Mouse (Mus musculus) liver, adult (tissue): Measurements from ENCODE around the gene Gm20388.

ENCODE experiments used
- GATA4 ChIP-seq: IDR thresholded peaks from 2 replicates; pipeline ENCODE4 v1.6.1; 2014; ENCODE audit warnings: mild to moderate bottlenecking, low read length; ENCODE audit not compliant: insufficient replicate concordance

Gm20388 gene

DNA sequence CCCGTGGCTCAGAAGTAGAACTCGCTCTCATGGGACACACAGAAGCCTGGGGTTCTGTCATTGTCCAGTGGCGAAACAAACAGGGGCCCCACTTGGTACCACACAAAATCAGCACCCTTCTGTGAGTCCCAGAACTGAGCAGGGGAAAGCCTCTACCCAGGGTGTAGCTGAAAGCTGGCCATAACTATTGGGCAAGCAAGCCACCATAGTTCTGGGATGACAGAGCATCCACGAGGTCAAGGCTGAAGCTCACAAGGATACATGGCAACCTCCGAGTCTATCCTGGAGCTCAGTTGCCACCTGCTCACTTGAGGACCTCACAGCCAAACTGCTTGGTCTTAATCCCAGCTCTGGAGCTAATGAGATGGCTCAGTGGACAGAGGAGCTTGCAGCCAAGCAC lies 270.6 kb downstream of the Gm20388 start:
- no peak for TF ChIP-seq GATA4

DNA sequence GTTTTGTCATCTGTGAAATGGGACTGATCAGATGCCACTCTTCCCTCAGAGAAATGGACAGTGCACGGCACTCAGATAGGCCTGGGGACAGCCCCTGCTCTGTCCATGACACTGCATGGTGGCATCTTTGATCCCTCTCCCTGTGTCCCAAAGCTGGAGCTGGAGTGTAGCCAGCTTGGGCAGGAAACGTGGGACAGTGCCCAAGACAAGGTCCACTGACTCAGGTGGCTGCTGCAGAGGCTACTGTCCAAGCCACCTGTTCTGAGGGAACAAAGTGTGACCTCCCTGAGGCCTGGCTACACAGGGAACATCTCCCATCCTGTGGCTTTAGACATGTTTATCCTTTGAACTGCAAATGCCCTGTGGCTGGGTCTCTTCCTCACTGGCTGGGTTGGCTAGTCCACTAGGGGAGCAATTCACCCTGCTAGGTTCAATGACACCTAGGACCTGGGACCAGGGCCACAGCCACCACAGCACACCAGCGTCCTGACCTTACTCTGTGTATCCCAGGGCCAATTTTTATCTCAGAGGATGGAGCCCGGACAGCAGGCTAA lies 271.3 kb downstream of the Gm20388 start:
- TF ChIP-seq GATA4 = peak; percentile 15; the same call in 1 of the 2 replicates

DNA sequence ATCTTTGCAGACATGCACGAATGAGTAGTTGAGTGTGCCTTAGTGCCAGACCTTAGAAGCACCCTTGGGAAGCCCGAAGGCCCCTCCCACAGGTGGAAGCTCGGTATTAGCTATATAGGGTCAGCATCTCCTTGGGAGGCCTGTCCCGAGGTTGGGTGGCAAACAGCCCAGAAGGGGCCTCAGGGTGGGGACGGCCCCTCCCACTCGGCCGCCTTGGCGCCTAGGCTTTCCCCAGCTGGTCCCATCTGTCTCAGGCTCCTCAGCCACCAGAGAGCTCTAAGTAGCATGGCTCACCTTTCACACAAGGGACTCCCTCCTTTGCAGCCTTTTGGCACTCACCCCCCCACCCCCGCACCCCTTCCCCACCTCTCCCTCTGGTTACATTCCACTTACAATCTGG lies 273.7 kb downstream of the Gm20388 start:
- no peak for TF ChIP-seq GATA4

DNA sequence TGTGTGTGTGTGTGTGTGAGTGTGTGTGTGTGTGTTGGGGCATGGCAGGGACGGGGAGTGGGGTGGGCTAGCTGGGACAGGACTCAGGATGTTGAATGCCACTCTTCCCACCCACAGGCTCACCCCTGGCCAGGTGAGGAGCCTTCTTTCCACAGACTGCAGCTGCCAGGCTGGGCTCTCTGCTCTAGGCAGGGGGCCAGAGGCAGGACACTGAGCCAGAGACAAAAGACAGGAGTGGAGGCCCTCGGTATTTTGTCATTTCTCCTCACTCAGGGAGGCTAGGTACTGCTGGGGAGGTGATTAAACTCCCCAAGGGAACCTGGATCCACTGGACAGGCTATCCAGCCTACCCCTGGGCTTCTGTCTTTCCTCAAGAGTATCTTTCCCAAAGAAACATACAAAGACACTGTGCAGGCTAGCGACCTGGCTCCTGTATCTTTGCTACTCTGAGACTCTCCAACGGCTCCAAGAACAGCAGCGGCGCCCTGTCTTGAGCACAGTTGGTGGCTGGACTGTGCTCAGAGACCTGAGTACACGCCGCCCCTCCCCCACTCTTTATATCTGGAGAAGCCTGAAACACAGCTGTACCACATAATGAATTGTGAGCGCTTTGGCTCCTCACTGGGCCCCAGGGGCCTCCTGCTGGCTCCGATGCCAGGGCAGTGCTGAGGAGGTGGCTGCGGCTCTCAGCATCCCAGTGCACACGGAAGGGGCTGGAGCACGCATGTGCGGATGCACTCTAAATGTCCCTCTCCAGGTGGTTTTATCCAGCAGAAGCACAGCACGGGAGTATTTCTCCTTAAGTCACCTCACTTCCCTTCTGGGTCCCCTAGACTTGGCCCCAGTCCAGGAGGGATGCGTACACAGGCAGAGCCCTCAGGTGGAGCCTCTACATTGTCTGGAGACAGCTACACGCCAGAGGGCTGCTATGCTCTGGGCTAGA lies 274.5 kb downstream of the Gm20388 start:
- TF ChIP-seq GATA4 = no peak

DNA sequence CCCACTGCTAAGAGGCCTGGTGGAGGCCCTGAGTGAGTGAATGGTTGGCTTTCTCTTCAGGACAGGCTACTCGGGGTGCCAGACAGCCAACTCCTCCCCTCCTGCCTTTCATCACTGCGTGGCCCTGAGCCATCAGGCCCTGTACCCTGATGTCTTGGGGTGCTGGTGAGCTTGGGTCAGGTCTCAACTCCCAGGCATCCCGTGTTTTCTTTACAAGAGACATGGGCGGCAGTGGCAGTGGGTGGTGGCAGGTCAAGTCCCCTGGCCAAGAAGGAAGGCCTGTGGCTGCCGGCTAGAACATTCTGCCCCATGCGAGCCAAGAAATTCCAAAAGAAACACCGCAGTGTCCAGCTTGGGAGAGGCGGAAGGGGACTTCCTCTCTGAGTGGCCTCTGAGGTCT lies 275.8 kb downstream of the Gm20388 start:
- TF ChIP-seq GATA4 = no peak

DNA sequence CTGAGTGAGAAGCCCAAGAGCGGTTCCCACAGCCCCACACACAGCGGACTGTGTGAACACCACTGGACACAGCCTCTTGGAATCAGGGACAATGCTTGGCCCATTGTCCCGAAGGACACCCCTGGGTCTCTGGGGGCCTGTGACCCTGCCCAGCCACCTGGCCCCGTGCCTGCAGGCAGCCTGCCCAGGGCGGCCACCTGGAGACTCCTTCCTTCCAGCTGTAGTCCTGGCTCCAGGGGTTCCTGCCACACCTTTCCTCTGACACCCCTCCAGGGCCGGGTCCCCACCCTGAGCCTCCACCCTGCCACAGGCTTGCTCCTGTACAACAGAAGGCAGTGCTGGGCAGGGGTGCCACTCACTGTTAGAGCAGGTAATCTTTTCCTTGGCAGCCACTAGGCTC lies 277.9 kb downstream of the Gm20388 start:
- no peak for TF ChIP-seq GATA4

DNA sequence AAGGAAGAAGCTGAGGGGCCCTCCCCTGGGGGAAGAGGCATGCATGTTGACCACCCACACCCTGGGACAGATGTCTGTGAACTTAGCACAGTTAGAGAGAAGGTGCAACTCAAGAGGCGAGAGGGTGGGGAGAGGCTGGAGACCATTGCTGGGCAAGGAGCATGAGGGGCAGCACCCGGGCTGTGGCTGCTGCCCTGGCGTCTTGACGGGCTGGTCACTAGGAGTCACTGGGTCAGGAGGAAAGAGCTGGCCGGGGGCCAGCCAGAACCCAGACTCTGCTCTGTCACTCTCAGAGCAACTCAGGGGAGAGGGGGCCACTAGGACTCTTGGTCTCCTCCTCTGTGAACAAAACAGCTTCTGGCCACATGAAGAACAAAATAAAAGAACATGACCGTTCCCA lies 278.8 kb downstream of the Gm20388 start:
- no peak for TF ChIP-seq GATA4

DNA sequence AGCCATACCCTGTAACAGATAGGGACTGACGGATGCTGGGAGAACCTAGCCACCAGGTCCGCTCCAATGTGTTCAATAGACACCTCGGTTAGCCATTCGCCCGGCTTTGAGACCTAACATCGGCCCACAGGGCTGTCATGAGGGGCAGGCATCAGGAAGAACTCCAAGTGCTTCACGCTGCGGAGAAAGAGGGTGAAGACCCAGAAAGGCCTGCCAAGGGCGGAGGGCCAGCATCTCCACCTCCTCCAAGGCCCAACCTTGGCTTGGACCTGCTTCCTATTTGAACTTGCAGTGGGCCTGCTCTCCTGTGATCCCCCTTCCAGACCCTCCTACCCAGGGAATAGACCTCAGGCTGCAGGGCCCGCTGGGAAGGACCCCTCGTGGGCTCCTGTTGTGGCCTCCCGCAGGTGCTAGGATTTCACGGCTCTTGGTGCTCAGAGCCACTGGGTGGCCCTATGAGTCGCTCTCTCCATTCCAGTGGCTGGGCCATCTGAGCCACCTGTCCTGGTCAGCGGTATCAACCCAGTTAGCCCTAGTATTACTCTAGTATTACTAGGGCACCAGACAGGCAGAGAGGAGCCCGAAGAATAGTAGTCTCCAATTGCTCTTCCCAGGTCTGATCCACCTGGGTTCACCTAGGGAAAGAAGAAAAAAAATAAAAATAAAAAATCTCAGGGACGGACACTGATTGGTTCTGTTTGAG lies 279.6 kb downstream of the Gm20388 start:
- TF ChIP-seq GATA4 = no peak

DNA sequence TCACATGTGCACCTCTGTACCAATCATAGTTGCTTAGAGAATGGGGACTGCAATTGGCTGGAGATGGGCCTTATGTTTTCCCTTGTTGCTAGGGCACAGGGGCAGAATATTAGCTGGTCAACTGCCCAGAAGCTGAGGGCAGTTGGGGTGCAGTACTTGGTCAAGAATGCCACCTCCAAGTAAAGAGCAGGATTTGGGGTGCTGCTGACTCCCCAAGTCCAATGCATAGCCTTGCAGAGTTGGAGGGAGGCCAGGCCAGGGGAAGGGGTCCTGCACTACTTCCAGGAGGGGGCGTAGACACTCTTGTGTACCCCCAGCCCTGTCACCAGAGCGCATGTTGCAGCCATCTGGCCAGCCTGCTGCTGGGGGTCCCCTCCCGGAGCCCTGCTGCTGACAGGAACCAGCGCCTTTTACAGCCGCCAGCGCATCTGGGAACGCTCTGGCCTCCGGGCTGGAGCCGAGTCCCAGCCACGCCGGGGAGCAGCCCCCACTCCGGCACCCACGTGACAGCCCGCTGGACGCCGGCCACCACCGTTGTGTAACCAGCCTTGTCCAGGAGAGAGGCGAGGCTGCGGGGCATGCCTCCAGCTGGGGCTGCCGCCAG lies 280.3 kb downstream of the Gm20388 start:
- TF ChIP-seq GATA4 = no peak

DNA sequence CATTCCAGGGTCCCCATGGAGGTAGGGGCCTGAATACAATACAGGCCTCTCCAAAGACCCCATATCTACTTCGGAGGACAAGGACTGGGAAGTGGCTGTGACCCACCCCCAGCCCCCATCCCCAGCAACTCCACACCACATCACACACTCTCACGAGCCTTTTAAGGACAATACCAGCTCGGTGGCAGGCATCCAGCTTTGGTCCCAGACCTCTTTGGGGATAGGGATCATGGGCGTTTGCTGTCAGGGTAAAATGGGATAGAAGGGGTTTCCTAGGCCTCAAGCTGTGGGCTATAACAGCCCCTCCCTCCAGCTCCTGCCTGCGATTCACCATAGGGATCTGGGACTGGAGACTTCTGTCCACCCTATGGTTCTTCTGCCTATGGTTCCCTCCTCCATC lies 281.0 kb downstream of the Gm20388 start:
- TF ChIP-seq GATA4 = no peak

DNA sequence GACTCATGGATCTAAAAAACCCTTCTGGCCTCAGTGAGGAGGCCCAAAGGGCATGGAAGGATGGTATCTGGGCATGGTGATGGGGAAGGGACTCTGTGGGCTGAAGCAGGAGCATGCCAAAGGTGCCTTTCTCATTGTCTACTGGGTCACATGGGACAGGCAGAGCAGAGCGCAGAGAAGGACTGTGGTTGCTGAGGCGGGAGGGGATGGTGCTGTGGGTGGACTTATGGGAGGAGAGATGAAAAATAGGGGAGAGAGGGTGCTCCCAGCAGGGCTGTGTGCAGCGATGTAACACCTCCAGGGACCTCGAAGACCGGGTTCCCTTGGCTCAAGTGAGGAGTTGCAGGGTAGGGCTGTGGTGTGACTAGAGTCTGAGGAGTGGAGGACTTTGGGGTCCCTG lies 281.5 kb downstream of the Gm20388 start:
- TF ChIP-seq GATA4 = no peak

DNA sequence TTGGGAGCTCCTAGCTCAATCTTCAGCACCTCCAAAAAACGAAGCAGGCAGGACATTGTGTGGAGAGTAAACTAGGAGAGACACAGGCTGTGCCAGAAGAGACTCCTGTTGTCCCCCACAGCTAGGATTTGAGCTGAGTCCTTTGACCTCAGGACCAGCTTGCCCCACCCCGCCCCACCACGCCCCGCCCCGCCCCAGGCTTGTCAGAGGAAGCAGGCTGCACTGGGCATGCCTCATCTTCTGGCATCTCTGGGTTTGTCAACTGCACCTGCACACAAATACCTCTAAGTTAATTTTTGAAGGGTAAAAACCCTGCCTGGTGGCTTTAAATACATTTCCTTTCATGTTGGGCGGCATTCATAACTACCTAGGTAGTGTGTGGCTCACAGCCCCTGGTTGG lies 290.7 kb downstream of the Gm20388 start:
- TF ChIP-seq GATA4 = no peak

DNA sequence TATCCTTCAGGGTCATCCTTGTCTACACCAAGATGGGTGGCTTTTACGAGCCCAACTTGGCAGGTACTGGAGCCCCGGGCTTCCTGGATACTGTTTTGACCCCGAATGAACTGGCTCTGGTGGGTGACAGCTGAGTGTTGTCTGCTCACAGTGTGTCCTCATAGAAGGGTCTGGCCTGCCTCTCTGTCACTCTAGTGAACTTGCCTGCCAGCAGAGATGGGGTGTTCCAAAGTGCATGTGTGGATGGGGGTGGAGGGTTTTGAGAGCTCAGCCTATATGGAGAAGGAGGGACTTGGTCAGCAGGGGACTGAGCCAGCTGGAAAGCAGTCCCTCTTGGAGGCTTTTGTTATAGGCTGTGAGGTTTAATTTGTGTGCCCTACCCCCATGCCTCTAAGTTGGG lies 291.9 kb downstream of the Gm20388 start:
- TF ChIP-seq GATA4 = no peak

DNA sequence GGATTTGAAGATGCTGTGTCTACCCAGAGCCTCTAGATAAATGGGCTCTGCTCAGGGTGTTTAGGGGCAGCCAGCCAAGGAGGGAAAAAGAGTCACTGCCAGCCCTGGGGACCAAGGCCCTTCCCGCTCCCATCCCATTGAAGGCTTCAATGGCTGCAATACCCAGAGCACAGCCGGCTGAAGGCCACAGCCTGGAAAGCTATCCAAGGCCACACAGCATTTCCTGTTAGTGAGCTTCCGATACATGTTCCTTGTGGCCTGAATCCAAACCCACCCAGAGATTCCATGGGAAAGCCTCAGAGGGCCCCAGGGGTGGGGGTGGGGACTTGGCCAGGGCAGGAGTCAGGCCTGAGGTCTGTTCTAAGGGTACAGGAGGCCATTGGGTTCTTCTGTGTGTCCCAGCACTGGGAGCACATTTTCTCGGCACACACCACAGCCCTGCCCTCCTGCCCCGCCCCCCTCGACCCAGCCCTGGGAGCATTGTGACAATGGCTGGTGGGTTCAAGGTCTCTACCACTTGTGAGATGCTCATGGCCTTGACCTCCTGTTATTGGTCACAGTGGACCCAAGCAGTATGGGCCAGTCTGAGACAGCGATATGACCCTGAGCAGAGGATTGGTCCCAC lies 294.2 kb downstream of the Gm20388 start:
- TF ChIP-seq GATA4 = peak; percentile 67; the same call in 1 of the 2 replicates

DNA sequence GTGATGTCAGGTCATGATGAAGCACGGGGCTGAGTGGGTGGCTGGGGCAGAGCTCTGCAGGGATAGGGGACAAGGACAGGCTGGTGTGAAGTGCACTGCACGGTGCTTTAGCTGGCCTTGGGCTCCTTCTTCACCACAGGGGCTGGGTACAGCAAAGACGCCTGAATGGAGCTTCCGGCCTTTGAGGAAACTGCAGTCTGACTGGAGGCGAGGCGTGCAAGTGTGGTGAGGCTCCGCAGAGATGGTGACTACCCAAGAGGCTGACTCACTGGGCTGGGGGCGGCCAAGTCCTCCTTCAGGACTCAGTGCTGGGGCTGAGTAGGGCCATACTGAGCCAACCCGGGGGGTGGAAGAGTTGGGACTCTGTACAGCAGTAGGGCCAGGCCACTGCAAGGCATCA lies 295.3 kb downstream of the Gm20388 start:
- no peak for TF ChIP-seq GATA4
